Mouse (Mus musculus): ENCODE measurements around the gene Ctrc. TPM values are rescaled to one million over a fixed set of nuclear protein-coding genes. Genes with fewer than 3 reads are reported as not detected.
A peak's percentile ranks its signal among the peaks of the same experiment; 100 is the strongest.

Gene Ctrc
- not detected for total RNA-seq (2018; cell fraction: chromatin; rRNA removed)
- not detected for total RNA-seq (2018; cell fraction: cytosol; rRNA removed)
- total RNA-seq (2018; cell fraction: nucleus; rRNA removed), result not detected
- polyA plus RNA-seq (2018), result not detected in 3 replicates

- Histone ChIP-seq H3K4me3 (ENCODE audit: inconsistent target) (no peak within 1 kb of the TSS), H3K79me2 (ENCODE audit: inconsistent target) (no peaks in the 10 kb centered on the region), H3K36me3 (ENCODE audit: inconsistent target) (no peaks in the 10 kb centered on the region), H3K27ac (no peak within 1 kb of the TSS)
- WGBS (ENCODE audit: missing documents), result 96% methylated on average over 6 of the region's 6 CpGs
These were observed at the start of gene Ctrc for GRCm38 (mm10) chr4:141845999-141846398. Gene Ctrc, minus strand, starts transcription at chr4:141846359.

DNA sequence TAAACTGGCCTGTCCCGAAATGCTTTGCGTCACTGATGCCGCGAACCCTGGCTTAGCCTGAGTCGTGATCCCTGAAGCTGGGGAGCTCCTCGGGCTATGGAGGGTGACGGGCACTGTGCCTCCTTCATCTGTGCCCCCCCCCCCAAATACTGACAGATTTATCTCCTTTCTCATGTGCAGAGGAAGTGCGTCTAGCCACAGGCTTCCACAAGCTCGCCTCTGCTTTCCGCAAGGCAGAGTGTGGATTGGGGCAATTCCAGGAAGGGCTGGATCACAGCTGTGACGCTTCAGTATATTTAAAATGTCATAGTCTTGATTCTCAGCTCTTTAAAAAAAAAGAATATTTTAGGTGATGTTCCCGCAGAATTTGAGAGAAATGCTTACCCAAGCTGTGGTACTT is 49.6 kb upstream of the Ctrc start:
- Histone ChIP-seq H3K27ac (no peak overlapping the region), H3K36me3 (ENCODE audit: inconsistent target) (no peaks in the 10 kb centered on the region), H3K4me3 (ENCODE audit: inconsistent target) (no peak overlapping the region), H3K79me2 (ENCODE audit: inconsistent target) (no peaks in the 10 kb centered on the region)
- WGBS (ENCODE audit: missing documents), result 14% methylated on average over 12 of the region's 12 CpGs

GRCm38 (mm10) chr4:141893157-141893784 is 47.1 kb upstream of the Ctrc start:
- Histone ChIP-seq H3K36me3 (ENCODE audit: inconsistent target) (no peaks in the 10 kb centered on the region), H3K4me3 (ENCODE audit: inconsistent target) (no peak overlapping the region), H3K27ac (no peak overlapping the region), H3K79me2 (ENCODE audit: inconsistent target) (no peaks in the 10 kb centered on the region)
- 87% methylated on average over 8 of the region's 8 CpGs for WGBS (ENCODE audit: missing documents)

DNA sequence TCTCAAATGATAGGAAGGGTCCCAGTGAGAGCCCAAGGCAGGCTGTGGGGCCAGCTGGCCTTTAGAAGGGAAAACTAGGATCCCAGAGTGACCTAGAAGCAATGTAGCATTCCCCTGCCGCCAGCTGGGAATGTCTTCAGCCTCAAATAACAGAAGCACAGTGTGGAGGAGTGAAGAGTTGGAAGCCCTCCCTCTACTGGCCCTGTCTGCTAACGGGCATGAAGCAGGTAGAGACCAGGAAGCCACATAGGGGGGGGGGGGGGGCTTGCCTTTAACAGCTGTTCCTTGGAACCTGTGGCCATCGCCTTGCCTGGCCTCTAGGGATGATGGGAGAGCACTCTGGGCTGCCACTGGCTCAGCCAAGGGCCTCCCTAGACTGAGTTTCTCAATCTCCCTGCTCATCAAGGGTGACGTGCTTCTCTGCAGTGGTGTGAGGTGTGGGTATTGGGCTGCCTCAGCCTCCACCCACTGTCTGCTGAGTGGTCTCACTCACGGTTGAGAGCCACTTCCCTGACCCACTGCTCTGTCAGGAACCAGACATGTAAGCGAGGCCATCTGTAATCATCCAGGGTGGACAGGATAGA is 40.3 kb upstream of the Ctrc start:
- Histone ChIP-seq H3K27ac (no peak overlapping the region), H3K36me3 (ENCODE audit: inconsistent target) (no peaks in the 10 kb centered on the region), H3K4me3 (ENCODE audit: inconsistent target) (no peak overlapping the region), H3K79me2 (ENCODE audit: inconsistent target) (no peaks in the 10 kb centered on the region)
- 47% methylated on average over 6 of the region's 6 CpGs for WGBS (ENCODE audit: missing documents)

GRCm38 (mm10) chr4:141885451-141885850 is 39.3 kb upstream of the Ctrc start:
- H3K27ac ChIP-seq, result no peak overlapping the region
- no peaks in the 10 kb centered on the region for H3K36me3 ChIP-seq (ENCODE audit: inconsistent target)
- H3K4me3 ChIP-seq (ENCODE audit: inconsistent target), result no peak overlapping the region
- H3K79me2 ChIP-seq (ENCODE audit: inconsistent target), result no peaks in the 10 kb centered on the region
- WGBS (ENCODE audit: missing documents), result 79% methylated on average over 6 of the region's 9 CpGs

GRCm38 (mm10) chr4:141882858-141883257 is 36.7 kb upstream of the Ctrc start:
- Histone ChIP-seq H3K36me3 (ENCODE audit: inconsistent target) (no peaks in the 10 kb centered on the region), H3K79me2 (ENCODE audit: inconsistent target) (no peaks in the 10 kb centered on the region), H3K4me3 (ENCODE audit: inconsistent target) (no peak overlapping the region), H3K27ac (no peak overlapping the region)
- 90% methylated on average over 7 of the region's 7 CpGs for WGBS (ENCODE audit: missing documents)

DNA sequence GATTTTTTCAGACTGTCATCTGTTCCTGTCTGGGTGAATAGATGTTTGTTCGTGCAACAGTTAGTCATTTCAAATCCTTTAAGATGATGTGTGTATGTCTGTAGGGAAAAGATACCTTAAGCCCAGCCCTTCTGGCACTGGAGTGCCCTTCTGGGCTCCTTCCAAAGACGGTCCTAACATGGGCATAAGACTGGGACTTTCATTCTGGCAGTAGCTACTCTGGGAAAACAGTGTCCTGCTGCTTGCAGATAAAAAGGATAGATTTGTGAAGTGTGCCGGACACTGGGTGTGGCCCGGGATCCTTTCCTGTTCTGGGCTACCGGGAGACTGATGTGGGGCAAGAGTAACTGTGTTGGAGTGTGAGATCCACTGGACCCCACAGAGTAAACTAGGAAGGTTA is 35.8 kb upstream of the Ctrc start:
- no peaks in the 10 kb centered on the region for H3K36me3 ChIP-seq (ENCODE audit: inconsistent target)
- 93% methylated on average over 5 of the region's 5 CpGs for WGBS (ENCODE audit: missing documents)
- H3K4me3 ChIP-seq (ENCODE audit: inconsistent target), result no peak overlapping the region
- H3K27ac ChIP-seq, result no peak overlapping the region
- no peaks in the 10 kb centered on the region for H3K79me2 ChIP-seq (ENCODE audit: inconsistent target)

DNA sequence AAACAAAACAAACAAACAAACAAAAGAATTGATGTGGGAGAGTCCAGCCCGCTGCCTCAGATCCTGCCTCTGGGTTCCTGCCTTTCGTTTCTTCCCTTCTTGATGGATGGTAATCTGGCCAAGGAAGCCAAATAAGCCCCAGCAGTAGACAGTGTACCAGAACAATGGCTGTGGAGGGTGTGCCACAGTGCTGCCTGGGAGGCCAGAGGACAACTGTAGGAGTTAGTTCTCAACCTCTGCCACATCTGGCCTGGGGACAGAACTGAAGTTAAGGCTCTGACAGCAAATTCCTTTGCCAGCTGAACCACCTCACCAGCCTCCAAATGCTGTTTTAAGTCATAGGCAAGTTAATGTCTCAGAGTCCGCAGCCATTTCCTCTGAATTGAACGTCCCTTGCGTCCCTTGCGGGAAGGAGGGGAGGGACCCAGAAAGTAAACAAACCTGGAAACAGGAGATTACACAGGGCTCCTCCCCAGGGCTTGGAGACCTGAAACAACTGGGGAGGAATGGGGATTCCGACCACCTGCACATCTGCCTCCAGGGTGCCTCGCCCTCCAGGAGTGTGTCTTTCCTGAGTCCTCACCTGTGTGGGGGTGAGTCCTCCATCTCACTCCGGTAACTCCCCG is 35.2 kb upstream of the Ctrc start:
- Histone ChIP-seq H3K4me3 (ENCODE audit: inconsistent target) (no peak overlapping the region), H3K36me3 (ENCODE audit: inconsistent target) (no peaks in the 10 kb centered on the region), H3K79me2 (ENCODE audit: inconsistent target) (no peaks in the 10 kb centered on the region), H3K27ac (no peak overlapping the region)
- 92% methylated on average over 10 of the region's 10 CpGs for WGBS (ENCODE audit: missing documents)

DNA sequence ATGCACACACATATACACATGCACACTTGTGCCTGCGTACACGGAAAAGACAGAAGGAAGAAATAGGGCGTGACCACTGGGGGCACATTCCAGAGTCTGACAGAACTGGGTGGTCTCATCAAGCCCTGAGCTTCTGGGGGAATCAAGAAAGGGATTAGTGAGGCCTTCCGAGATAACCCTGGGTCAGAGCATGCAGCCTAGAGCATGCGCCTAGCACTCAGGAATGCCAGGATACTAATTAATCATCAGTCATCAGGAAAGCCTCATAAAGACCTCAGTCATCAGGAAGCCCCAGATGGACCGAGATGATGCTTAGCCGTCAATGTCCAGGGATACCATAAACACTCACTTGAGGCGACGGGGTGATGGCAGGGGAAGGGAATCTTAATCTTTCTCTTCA is 33.7 kb upstream of the Ctrc start:
- H3K27ac ChIP-seq, result no peak overlapping the region
- H3K4me3 ChIP-seq (ENCODE audit: inconsistent target), result no peak overlapping the region
- WGBS (ENCODE audit: missing documents), result 96% methylated on average over 9 of the region's 9 CpGs
- H3K36me3 ChIP-seq (ENCODE audit: inconsistent target), result no peaks in the 10 kb centered on the region
- H3K79me2 ChIP-seq (ENCODE audit: inconsistent target), result no peaks in the 10 kb centered on the region

DNA sequence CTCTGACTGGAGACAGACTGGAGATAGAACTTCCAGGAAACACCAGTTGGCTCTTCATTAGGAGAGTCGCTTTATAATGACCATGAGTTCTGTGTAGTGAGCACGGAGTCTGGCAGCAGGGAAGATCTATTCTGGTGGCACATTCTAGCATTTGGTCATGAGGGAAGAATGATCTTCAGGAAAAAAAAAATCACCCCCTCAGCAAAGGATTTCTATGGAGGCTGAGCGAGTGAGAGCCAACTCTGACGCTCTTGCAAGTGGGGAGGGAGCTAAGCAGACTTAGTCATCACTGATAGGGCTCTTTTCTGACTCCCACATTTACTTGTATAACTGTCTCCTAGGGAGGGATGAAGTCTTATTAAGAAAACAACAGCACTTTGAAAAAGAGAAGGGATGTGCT is 32.9 kb upstream of the Ctrc start:
- Histone ChIP-seq H3K79me2 (ENCODE audit: inconsistent target) (peaks cover 4% of the 10 kb centered on the region), H3K27ac (no peak overlapping the region)
- WGBS (ENCODE audit: missing documents), result 83% methylated on average over 4 of the region's 4 CpGs

GRCm38 (mm10) chr4:141878621-141879020 is 32.5 kb upstream of the Ctrc start:
- H3K4me3 ChIP-seq (ENCODE audit: inconsistent target), result no peak overlapping the region
- 41% methylated on average over 7 of the region's 7 CpGs for WGBS (ENCODE audit: missing documents)
- H3K27ac ChIP-seq, result no peak overlapping the region
- no peaks in the 10 kb centered on the region for H3K36me3 ChIP-seq (ENCODE audit: inconsistent target)
- H3K79me2 ChIP-seq (ENCODE audit: inconsistent target), result peaks cover 9% of the 10 kb centered on the region

More for the DNA sequence above, 32.9 kb upstream of the Ctrc start:
- no peak overlapping the region for H3K4me3 ChIP-seq (ENCODE audit: inconsistent target)
- H3K36me3 ChIP-seq (ENCODE audit: inconsistent target), result no peaks in the 10 kb centered on the region

DNA sequence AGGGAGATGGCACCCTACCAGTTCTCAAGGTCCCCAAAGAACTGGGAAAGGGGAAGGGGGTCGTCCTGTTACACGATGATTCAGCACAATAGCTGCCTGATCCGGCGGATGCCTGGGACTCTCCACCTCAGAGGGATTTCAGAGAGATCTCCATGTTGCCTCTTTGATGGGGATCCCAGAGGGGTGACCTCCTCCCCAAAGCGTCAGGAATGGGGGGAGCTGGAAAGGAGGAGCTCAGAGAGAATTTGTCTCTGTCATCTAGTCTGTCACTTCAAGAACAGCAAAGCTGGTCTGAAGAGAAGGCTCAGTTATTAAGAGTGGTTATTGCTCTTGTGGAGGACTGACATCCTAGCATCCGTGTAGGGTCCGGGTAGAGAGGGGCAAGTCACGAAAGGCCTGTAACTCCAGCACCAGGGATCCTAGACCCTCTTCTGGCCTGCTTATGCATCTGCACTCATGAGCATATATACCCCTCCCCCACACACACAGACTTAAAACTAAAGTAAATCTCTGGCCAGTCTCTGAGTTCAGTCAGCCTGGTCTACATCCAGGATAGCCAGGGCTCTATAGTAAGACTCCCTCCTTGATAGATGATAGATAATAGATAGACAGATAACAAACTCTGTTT is 29.4 kb upstream of the Ctrc start:
- 44% methylated on average over 8 of the region's 8 CpGs for WGBS (ENCODE audit: missing documents)
- H3K27ac ChIP-seq, result no peak overlapping the region
- H3K79me2 ChIP-seq (ENCODE audit: inconsistent target), result peaks cover 39% of the 10 kb centered on the region
- peak overlapping the region; percentile 35 for H3K4me3 ChIP-seq (ENCODE audit: inconsistent target)
- no peaks in the 10 kb centered on the region for H3K36me3 ChIP-seq (ENCODE audit: inconsistent target)

GRCm38 (mm10) chr4:141874601-141875460 is 28.7 kb upstream of the Ctrc start, which contains the start of gene Efhd2:
Gene Efhd2, minus strand, starts transcription at chr4:141874920.
- Histone ChIP-seq H3K4me3 (ENCODE audit: inconsistent target) (peak within 1 kb of the TSS; percentile 99), H3K36me3 (ENCODE audit: inconsistent target) (no peaks in the 10 kb centered on the region), H3K27ac (peak within 1 kb of the TSS; percentile 99), H3K79me2 (ENCODE audit: inconsistent target) (peaks cover 47% of the 10 kb centered on the region)
- under 1% methylated on average over 72 of the region's 73 CpGs for WGBS (ENCODE audit: missing documents)

DNA sequence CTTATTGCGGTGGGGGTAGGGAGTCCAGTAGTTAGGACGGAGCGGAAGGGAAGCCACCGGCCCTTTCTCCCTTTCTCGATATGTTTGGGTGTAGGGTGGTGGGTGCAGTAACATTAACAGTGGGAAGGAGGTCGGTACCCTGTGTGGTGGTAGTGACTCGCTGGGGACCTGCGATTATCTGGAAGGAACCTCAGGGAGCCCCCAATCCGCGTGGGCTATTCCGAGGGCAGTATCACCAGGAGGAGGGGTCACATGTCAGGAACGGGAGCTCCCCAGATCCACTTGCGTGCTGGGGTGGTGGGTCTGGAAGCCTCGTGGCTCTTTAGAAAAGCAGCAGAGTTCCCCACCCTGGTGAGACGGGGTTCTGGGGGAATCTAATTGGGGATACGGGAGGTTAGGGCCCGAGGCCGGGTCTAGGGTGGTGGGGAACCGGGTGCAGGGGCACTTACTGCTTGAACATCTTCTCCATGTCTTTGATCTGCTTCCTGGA is 28.0 kb upstream of the Ctrc start:
- H3K36me3 ChIP-seq (ENCODE audit: inconsistent target), result no peaks in the 10 kb centered on the region
- peak overlapping the region; percentile 99 for H3K27ac ChIP-seq
- H3K4me3 ChIP-seq (ENCODE audit: inconsistent target), result peak overlapping the region; percentile 99
- WGBS (ENCODE audit: missing documents), result 2% methylated on average over 19 of the region's 19 CpGs
- H3K79me2 ChIP-seq (ENCODE audit: inconsistent target), result peaks cover 54% of the 10 kb centered on the region

Data from macrophage (primary cell).